Mouse (Mus musculus): ENCODE results near the gene Gm11564.
"Not testable (repeated sequence)": the region's sequence is repeated elsewhere in the genome, so short reads cannot be mapped to it uniquely, and the experiment has no call there.

The Gm11564 gene

GRCm38 (mm10) chr11:99815566-99815965 lies at the start of gene Gm11564:
TSS of gene Gm11564 (minus strand) at chr11:99815666.
- TF ChIP-seq GATA4 (IDR thresholded peaks at IDR 0.05; ENCODE audit: insufficient replicate concordance, low read length): not testable (repeated sequence)

GRCm38 (mm10) chr11:99864176-99864575 lies 48.7 kb upstream of the Gm11564 start, which contains the start of gene Gm11559:
TSS of gene Gm11559 (plus strand) at chr11:99864476.
- TF ChIP-seq GATA4 (IDR thresholded peaks at IDR 0.05; ENCODE audit: insufficient replicate concordance, low read length): not testable (repeated sequence)

GRCm38 (mm10) chr11:99858761-99859160 lies 43.3 kb upstream of the Gm11564 start:
- no peak for TF ChIP-seq GATA4 (IDR thresholded peaks at IDR 0.05; ENCODE audit: insufficient replicate concordance, low read length)

- no peak for TF ChIP-seq GATA4 (IDR thresholded peaks at IDR 0.05; ENCODE audit: insufficient replicate concordance, low read length)
These were observed 42.2 kb upstream of the Gm11564 start, which contains the start of gene Gm11568 for GRCm38 (mm10) chr11:99857617-99858016. TSS of gene Gm11568 (plus strand) at chr11:99857917.

GRCm38 (mm10) chr11:99854121-99854520 lies 38.7 kb upstream of the Gm11564 start:
- TF ChIP-seq GATA4 (IDR thresholded peaks at IDR 0.05; ENCODE audit: insufficient replicate concordance, low read length): no peak

GRCm38 (mm10) chr11:99851508-99851907 lies 36.0 kb upstream of the Gm11564 start, which contains the start of gene Krtap4-16:
TSS of gene Krtap4-16 (minus strand) at chr11:99851608.
- no peak for TF ChIP-seq GATA4 (IDR thresholded peaks at IDR 0.05; ENCODE audit: insufficient replicate concordance, low read length)

- no peak for TF ChIP-seq GATA4 (IDR thresholded peaks at IDR 0.05; ENCODE audit: insufficient replicate concordance, low read length)
These were observed 31.3 kb upstream of the Gm11564 start for GRCm38 (mm10) chr11:99846746-99847145.

- TF ChIP-seq GATA4 (IDR thresholded peaks at IDR 0.05; ENCODE audit: insufficient replicate concordance, low read length): no peak
These were observed 26.7 kb upstream of the Gm11564 start for GRCm38 (mm10) chr11:99842185-99842584.

- TF ChIP-seq GATA4 (IDR thresholded peaks at IDR 0.05; ENCODE audit: insufficient replicate concordance, low read length): no peak
These were observed 22.5 kb upstream of the Gm11564 start, which contains the start of gene 2300003K06Rik for GRCm38 (mm10) chr11:99837966-99838365. TSS of gene 2300003K06Rik (minus strand) at chr11:99838066.

- TF ChIP-seq GATA4 (IDR thresholded peaks at IDR 0.05; ENCODE audit: insufficient replicate concordance, low read length): not testable (repeated sequence)
These were observed 5.7 kb downstream of the Gm11564 start, which contains the start of gene Krtap4-13 for GRCm38 (mm10) chr11:99809792-99810191. TSS of gene Krtap4-13 (minus strand) at chr11:99809892.

GRCm38 (mm10) chr11:99804346-99804745 lies 11.1 kb downstream of the Gm11564 start, which contains the start of gene Gm11554:
TSS of gene Gm11554 (minus strand) at chr11:99804446.
- not testable (repeated sequence) for TF ChIP-seq GATA4 (IDR thresholded peaks at IDR 0.05; ENCODE audit: insufficient replicate concordance, low read length)

- TF ChIP-seq GATA4 (IDR thresholded peaks at IDR 0.05; ENCODE audit: insufficient replicate concordance, low read length): not testable (repeated sequence)
These were observed 16.6 kb downstream of the Gm11564 start, which contains the start of gene Gm11569 for GRCm38 (mm10) chr11:99798832-99799231. TSS of gene Gm11569 (minus strand) at chr11:99798932.

- no peak for TF ChIP-seq GATA4 (IDR thresholded peaks at IDR 0.05; ENCODE audit: insufficient replicate concordance, low read length)
These were observed 22.1 kb downstream of the Gm11564 start, which contains the start of gene Gm11596 for GRCm38 (mm10) chr11:99793367-99793766. TSS of gene Gm11596 (minus strand) at chr11:99793467.

- TF ChIP-seq GATA4 (IDR thresholded peaks at IDR 0.05; ENCODE audit: insufficient replicate concordance, low read length): not testable (repeated sequence)
These were observed 30.6 kb downstream of the Gm11564 start, which contains the start of gene Krtap4-9 for GRCm38 (mm10) chr11:99784900-99785299. TSS of gene Krtap4-9 (plus strand) at chr11:99785200.

GRCm38 (mm10) chr11:99780604-99781003 lies 34.9 kb downstream of the Gm11564 start, which contains the start of gene Krtap4-8:
TSS of gene Krtap4-8 (minus strand) at chr11:99780704.
- no peak for TF ChIP-seq GATA4 (IDR thresholded peaks at IDR 0.05; ENCODE audit: insufficient replicate concordance, low read length)

GRCm38 (mm10) chr11:99778401-99778800 lies 37.1 kb downstream of the Gm11564 start:
- TF ChIP-seq GATA4 (IDR thresholded peaks at IDR 0.05; ENCODE audit: insufficient replicate concordance, low read length): no peak

Measured in liver, adult (tissue).